Mouse (Mus musculus) limb, embryonic 15.5 days (tissue): ENCODE results near the gene Amdhd2. TPM values are rescaled to one million over a fixed set of nuclear protein-coding genes. Genes with fewer than 3 reads are reported as not detected.
A peak's percentile ranks its signal among the peaks of the same experiment; 100 is the strongest.

Experiments
- ATAC-seq: fragments of 200-750 bp; cut with Nextera tagmentation; 2 replicates; pipeline ENCODE4 v1.8.0; 2017; ENCODE audit warnings: low read depth, moderate TSS enrichment; ENCODE audit not compliant: insufficient number of reproducible peaks, low FRiP score, low TSS enrichment
- H3K27ac ChIP-seq: fragments of 300-500 bp; sonication (generic); 2 replicates; pipeline ENCODE4 v1.5.1; 2015; ENCODE audit warnings: moderate library complexity, mild to moderate bottlenecking, inconsistent platforms
- H3K27me3 ChIP-seq: fragments of 300-500 bp; sonication (generic); 2 replicates; pipeline ENCODE4 v1.6.1; 2015; ENCODE audit warnings: inconsistent platforms
- H3K36me3 ChIP-seq: fragments of 300-500 bp; sonication (generic); 2 replicates; pipeline ENCODE4 v1.6.1; 2015; ENCODE audit warnings: inconsistent platforms
- H3K4me1 ChIP-seq: fragments of 300-500 bp; sonication (generic); 2 replicates; pipeline ENCODE4 v1.6.1; 2015; ENCODE audit warnings: inconsistent platforms
- H3K4me2 ChIP-seq: fragments of 300-500 bp; sonication (generic); 2 replicates; pipeline ENCODE4 v1.6.1; 2015; ENCODE audit warnings: mild to moderate bottlenecking, inconsistent platforms
- H3K4me3 ChIP-seq: fragments of 300-500 bp; sonication (generic); 2 replicates; pipeline ENCODE4 v1.5.1; 2015; ENCODE audit warnings: mild to moderate bottlenecking, inconsistent platforms
- H3K9ac ChIP-seq: fragments of 300-500 bp; sonication (generic); 2 replicates; pipeline ENCODE4 v1.6.1; 2015; ENCODE audit warnings: inconsistent platforms
- H3K9me3 ChIP-seq: fragments of 300-500 bp; sonication (generic); 2 replicates; pipeline ENCODE4 v1.6.1; 2016; ENCODE audit warnings: inconsistent platforms
- WGBS: fragments of 180-500 bp; shearing (Covaris S2); methylation state at CpG from one replicate; pipeline ENCODE4 v1.1.7; 2015; 5-methylcytosine and 5-hydroxymethylcytosine counted together
- polyA plus RNA-seq: library from polyadenylated mRNA; unstranded; fragments of >200 nt; fragmentation: Nextera tagmentation; extraction: Ambion mirVana; gene quantifications from 2 replicates; pipeline ENCODE4 v1.2.1, GENCODE M21; 2015

Amdhd2 gene
- polyA plus RNA-seq, 1 experiment from 2014 or later: 30.0 TPM

DNA sequence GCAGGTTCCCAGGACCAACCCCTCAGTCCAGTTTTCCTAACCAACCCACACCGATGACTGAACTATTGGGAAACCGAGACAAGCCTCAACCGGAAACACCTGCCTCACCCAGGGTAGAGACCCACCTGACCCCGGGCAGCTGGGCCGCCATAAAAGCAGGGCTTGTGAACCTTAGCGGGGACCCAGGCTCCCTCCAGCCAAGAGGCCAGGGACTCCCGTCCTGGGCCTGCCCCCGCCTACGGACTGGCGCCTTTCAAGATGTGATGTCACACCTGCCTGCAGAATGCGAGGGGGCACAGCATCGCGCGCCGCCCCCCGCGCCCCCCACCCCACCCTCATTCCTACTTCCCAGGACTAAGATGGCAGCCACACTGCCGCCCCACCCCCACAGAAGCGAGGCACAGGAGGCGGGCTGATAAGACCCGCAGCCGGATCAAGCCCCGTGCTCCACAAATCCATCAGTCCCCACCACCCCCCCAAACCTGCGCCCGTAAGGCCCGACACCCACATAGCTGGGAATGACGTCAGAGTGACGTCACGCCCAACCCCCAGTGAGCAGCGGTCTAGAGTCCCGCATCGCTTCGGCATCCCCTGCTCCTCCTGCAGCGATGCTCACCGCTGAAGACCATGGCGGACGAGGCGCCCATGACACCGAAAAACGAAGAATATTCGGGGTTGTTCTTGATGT, 5.2 kb upstream of the Amdhd2 start:
- peaks cover 26% of the 10 kb centered on the region for H3K36me3 ChIP-seq
- H3K4me3 ChIP-seq: peak overlapping the region; percentile 83
- peak overlapping the region; percentile 90 for H3K9ac ChIP-seq
- H3K4me2 ChIP-seq: peak overlapping the region; percentile 85
- no peaks in the 10 kb centered on the region for H3K9me3 ChIP-seq
- H3K27me3 ChIP-seq: no peaks in the 10 kb centered on the region
- peak; percentile 52 for ATAC-seq
- peak overlapping the region; percentile 99 for H3K27ac ChIP-seq
- H3K4me1 ChIP-seq: peaks cover 31% of the 10 kb centered on the region
- 1% methylated on average over 40 of the region's 41 CpGs for WGBS

DNA sequence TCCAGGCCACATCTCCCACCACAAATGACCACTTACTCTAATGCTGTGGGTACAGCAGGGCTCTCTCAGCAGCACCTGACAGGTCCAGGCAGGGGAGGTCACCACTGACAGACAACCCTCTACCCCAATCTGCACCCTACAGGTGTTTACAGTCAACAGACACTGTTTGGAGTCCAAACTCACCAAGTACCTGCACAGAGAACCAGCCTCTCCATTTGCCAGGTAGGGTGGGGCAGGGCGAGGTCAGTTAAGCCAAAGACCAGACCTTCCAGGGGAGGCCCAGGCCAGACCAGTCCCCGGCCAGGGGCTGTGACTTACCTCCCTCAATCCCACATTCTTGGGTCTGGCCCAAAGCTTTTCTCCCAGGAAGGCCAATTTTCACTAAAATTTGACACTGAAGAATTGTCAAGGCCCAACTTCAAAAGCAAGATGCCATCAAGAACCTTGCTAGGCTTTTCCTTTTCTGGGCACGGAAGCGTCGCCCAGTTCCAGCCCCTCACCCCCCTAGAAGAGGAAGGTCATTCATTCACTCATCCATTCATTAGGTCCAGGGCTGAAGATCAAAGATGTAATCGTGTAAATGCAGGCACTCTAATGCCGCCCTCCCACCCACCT, 4.4 kb upstream of the Amdhd2 start:
- no peak for ATAC-seq
- Histone ChIP-seq H3K4me2 (peak overlapping the region; percentile 85), H3K9ac (peak overlapping the region; percentile 90), H3K36me3 (peaks cover 26% of the 10 kb centered on the region), H3K27me3 (no peaks in the 10 kb centered on the region), H3K4me3 (peak overlapping the region; percentile 83), H3K4me1 (peaks cover 33% of the 10 kb centered on the region), H3K9me3 (no peaks in the 10 kb centered on the region), H3K27ac (peak overlapping the region; percentile 99)
- 46% methylated on average over 7 of the region's 7 CpGs for WGBS

DNA sequence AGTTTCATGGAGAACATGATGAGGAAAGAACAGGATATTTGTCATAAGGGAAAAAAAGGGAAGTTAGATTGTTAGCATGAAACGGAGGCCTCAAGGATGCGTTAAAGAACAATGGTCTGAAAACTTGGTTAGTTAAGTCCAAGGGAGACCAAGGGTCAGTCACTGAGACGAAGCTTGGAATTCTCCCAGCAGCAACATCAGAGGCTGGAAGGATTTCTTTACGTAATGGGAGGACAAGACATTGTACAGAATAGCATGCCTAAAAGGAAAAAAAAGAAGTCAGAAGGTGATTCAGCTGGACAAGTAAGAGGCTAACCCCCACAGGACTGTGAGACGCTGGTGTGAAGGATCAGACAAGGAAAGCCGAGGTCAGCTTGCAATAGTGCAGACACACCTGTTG, 3.6 kb upstream of the Amdhd2 start:
- Histone ChIP-seq H3K27me3 (no peaks in the 10 kb centered on the region), H3K36me3 (peaks cover 26% of the 10 kb centered on the region), H3K9ac (no peak overlapping the region), H3K27ac (no peak overlapping the region), H3K9me3 (no peaks in the 10 kb centered on the region), H3K4me2 (no peak overlapping the region), H3K4me3 (no peak overlapping the region), H3K4me1 (peaks cover 42% of the 10 kb centered on the region)
- WGBS: 82% methylated on average over 6 of the region's 6 CpGs
- ATAC-seq: no peak

DNA sequence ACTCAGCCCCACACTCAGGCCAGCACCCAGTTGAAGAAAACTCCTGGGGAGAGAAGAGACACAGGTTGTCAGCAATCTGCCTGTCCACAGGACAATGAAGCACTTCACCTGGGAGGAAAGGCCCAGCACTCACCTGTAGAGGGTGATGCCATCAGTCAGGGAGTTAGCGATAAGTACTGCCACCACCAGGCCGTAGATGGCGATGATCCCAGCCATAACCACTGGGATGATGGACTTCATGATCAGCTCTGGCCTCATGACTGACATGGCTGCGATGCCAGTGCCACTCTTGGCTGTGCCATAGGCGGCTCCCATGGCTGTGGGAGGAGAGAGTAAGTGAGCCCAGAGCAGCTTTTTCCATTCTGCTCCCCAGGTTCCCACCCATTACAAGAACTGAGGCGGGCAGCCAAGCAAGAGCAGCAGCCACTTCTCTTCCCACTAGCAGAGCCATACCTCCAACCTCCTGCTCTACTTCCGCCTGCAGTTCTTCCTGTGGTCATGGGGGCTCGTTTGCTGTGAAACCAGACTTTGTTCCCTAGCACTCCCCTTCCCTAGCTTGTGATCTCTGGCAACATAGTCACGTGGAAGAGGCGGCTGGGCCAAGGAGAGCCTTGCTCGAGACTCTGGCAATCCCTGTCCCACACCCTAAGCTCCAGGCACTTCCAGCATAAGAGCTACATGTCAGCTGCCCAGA, 1.1 kb upstream of the Amdhd2 start:
- WGBS: 83% methylated on average over 11 of the region's 11 CpGs
- Histone ChIP-seq H3K36me3 (peaks cover 30% of the 10 kb centered on the region), H3K4me1 (peaks cover 36% of the 10 kb centered on the region), H3K9me3 (no peaks in the 10 kb centered on the region), H3K4me2 (no peak overlapping the region), H3K27ac (0 out of 2 replicates have a peak overlapping the region, but pooled peaks have one; percentile 17), H3K27me3 (no peaks in the 10 kb centered on the region), H3K4me3 (no peak overlapping the region), H3K9ac (no peak overlapping the region)
- ATAC-seq: no peak

DNA sequence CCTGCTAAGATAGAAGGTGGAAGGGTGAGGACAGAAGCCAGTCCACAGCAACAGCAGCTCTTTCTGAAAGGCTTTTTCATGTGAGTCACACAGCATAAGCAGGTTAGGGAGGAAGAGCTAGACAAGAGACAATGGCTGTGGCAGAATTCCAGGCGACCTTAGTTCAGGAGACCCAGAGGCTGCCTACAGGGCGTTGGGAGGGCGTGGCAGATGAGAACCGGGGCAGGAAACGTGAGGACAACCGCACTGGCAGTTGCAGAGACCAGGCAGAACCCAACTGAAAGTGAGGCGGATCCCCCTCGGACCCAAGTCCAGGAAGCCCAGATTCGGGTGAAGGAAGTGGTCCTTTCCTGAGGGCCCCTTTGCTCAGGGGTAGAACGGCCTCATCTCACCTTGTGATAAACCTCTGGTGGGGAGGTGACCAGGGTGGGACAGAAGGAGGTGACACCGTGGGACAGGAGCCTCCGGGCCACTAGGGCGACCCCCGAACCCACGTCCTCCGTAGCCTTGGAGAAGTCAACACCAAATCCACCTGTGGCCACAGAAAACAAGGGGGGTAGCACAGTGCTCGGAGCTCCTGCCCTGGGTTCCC, 886 bp downstream of the Amdhd2 start:
- WGBS: 26% methylated on average over 17 of the region's 17 CpGs
- H3K4me2 ChIP-seq: peak overlapping the region; percentile 95
- no peaks in the 10 kb centered on the region for H3K27me3 ChIP-seq
- H3K27ac ChIP-seq: peak overlapping the region; percentile 86
- ATAC-seq: no peak
- H3K9me3 ChIP-seq: no peaks in the 10 kb centered on the region
- H3K9ac ChIP-seq: peak overlapping the region; percentile 81
- peak overlapping the region; percentile 75 for H3K4me3 ChIP-seq
- peaks cover 33% of the 10 kb centered on the region for H3K36me3 ChIP-seq
- peaks cover 26% of the 10 kb centered on the region for H3K4me1 ChIP-seq

DNA sequence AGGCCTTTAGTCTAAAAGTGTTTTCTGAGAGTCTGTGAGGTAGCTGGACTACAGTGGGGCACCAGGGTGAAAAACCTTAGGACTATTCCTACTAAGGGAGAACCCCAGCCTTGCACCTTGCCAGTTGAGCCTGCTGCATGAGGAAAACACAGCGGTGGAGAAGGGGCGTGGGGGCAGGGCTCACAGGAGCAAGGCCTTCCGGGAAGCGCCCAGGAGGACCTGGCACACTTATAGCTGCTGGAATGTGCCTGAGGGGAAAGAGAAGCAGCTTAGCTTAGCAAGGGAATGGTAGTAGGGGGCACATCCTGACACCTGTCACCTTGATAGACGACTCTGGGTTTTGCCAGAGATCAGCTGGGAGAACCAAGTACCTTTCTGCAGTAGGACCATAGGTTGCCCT, 2.1 kb downstream of the Amdhd2 start:
- no peak for ATAC-seq
- Histone ChIP-seq H3K4me1 (peaks cover 24% of the 10 kb centered on the region), H3K9ac (no peak overlapping the region), H3K36me3 (peaks cover 34% of the 10 kb centered on the region), H3K4me2 (no peak overlapping the region), H3K27ac (no peak overlapping the region), H3K27me3 (no peaks in the 10 kb centered on the region), H3K4me3 (no peak overlapping the region), H3K9me3 (no peaks in the 10 kb centered on the region)
- 70% methylated on average over 5 of the region's 5 CpGs for WGBS

DNA sequence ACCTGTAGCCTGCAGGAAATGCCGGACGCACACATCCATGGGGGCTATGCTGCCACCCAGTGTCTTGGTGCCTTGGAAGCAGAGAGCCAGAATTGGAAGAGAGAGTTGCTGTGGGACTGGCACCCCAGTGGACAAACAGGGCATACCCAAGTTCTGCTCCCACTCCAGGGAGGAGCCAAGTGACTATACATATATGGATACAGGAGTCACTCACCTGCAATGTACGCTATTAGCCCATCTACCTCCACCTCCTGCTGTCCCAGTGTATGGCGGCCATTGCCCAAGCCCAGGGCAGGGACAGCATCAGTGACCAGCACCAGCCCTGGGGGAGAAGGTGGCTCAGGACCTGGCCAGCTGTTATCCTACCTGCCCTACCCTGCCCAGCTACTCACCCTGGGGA, 6.0 kb downstream of the Amdhd2 start:
- ATAC-seq: no peak
- H3K4me3 ChIP-seq: no peak overlapping the region
- H3K36me3 ChIP-seq: peaks cover 25% of the 10 kb centered on the region
- H3K9me3 ChIP-seq: no peaks in the 10 kb centered on the region
- no peak overlapping the region for H3K9ac ChIP-seq
- no peak overlapping the region for H3K4me2 ChIP-seq
- WGBS: 94% methylated on average over 4 of the region's 4 CpGs
- H3K27me3 ChIP-seq: no peaks in the 10 kb centered on the region
- no peak overlapping the region for H3K27ac ChIP-seq
- peaks cover 5% of the 10 kb centered on the region for H3K4me1 ChIP-seq

DNA sequence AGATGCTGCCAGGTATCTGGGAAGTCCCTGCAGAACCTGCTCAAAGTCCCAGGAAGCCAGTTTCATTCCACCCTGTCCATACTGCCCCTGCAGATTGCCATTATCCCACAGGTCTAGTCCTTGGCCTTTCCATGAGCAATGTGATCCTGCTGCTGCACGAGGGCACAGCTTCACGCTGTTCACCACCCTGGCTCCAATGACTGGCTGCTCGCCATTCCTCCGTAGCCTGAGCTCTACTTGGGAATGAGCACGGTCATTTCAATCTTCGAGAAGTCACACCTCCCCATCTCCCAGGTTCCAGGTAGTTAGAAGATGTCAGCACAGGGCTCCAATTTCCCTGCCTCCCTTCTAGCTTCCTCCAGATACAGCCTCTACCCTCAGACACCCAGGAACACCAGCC, 6.4 kb downstream of the Amdhd2 start:
- Histone ChIP-seq H3K27me3 (no peaks in the 10 kb centered on the region), H3K4me2 (no peak overlapping the region), H3K9me3 (no peaks in the 10 kb centered on the region), H3K27ac (no peak overlapping the region), H3K9ac (no peak overlapping the region), H3K4me1 (peaks cover 6% of the 10 kb centered on the region), H3K4me3 (no peak overlapping the region), H3K36me3 (peaks cover 25% of the 10 kb centered on the region)
- WGBS: 96% methylated on average over 6 of the region's 6 CpGs
- ATAC-seq: no peak

DNA sequence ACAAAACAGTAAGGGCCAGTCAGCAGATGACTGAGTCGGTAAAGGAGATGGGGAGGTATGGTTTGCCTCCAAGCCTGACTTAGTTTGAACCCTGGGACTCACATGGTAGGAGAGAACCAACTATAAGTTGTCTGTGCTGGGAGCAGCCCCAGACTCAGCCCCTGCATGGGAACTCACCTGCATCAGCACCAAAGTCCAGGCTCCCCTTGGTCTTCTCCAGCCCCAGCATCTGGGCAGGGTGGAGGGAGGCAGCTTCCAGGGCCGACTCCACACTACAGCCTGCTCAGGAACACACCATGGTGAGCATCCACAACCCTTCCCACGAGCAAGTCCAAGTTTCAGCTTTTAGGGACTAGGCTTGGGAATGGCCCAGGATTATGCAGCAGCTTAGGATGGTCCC, 7.2 kb downstream of the Amdhd2 start:
- H3K9ac ChIP-seq: no peak overlapping the region

DNA sequence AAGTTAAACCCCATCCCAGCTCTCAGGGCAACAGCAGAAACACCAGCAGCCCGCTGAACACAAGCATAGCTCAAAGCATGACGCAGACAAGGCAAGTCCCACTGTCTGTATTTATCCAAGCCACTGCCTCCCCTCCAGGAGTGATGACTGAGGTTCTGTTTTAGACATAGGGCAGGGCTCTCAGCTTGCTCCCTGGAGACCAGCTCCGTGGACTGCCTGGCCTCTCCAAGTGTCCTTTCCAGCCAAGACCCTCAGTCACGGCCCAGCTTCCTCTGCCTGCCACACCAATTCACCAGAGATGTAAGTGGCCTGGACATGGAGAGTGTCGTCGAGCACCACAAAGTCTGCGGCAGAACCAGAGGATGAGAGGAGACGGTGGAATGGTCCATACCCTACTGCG, 7.8 kb downstream of the Amdhd2 start:
- H3K27me3 ChIP-seq: no peaks in the 10 kb centered on the region
- no peak overlapping the region for H3K27ac ChIP-seq
- ATAC-seq: no peak
- no peak overlapping the region for H3K4me3 ChIP-seq
- peaks cover 25% of the 10 kb centered on the region for H3K36me3 ChIP-seq
- no peak overlapping the region for H3K4me2 ChIP-seq
- no peak overlapping the region for H3K9ac ChIP-seq
- H3K9me3 ChIP-seq: no peaks in the 10 kb centered on the region
- H3K4me1 ChIP-seq: peaks cover 16% of the 10 kb centered on the region
- 91% methylated on average over 9 of the region's 9 CpGs for WGBS

More for the DNA sequence above, 7.2 kb downstream of the Amdhd2 start:
- Histone ChIP-seq H3K27me3 (no peaks in the 10 kb centered on the region), H3K27ac (no peak overlapping the region), H3K4me1 (peaks cover 12% of the 10 kb centered on the region), H3K4me2 (no peak overlapping the region), H3K9me3 (no peaks in the 10 kb centered on the region), H3K4me3 (no peak overlapping the region), H3K36me3 (peaks cover 25% of the 10 kb centered on the region)
- 82% methylated on average over 3 of the region's 3 CpGs for WGBS
- no peak for ATAC-seq

DNA sequence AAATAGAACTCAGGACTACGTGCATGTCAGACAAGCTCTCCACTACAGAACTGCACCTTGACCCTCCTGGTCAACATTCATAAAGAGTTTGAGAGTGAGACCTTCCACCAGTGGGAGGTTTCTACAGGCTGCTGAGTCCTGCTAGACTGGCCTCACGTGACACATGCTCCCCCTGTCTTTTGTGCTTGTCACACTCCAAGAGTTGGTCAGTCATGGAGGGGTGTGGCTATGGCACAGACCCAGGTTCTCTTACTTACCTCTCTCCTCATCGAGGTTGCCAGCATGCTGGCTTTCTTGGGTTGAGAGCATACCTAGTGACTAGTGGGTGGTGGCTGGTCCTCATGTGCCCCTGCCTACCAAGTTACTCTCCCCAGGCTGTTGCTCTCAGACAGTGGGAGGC, 9.1 kb downstream of the Amdhd2 start:
- ATAC-seq: no peak
- Histone ChIP-seq H3K4me1 (peaks cover 16% of the 10 kb centered on the region), H3K9ac (no peak overlapping the region; the same call in 1 of the 2 replicates), H3K4me3 (no peak overlapping the region), H3K9me3 (no peaks in the 10 kb centered on the region), H3K27ac (no peak overlapping the region), H3K36me3 (peaks cover 21% of the 10 kb centered on the region), H3K27me3 (no peaks in the 10 kb centered on the region), H3K4me2 (no peak overlapping the region)
- WGBS: 70% methylated on average over 3 of the region's 3 CpGs
